Mouse (Mus musculus) limb, embryonic 11.5 days (tissue): Measurements from ENCODE around the gene Ano6. TPM values are rescaled to one million over a fixed set of nuclear protein-coding genes. Genes with fewer than 3 reads are reported as not detected.

Source experiments
- ATAC-seq: fragments of 200-750 bp; cut with Nextera tagmentation; 2 replicates; pipeline ENCODE4 v1.8.0; 2017; ENCODE audit warnings: low read depth; ENCODE audit not compliant: insufficient number of reproducible peaks, low FRiP score, low TSS enrichment
- DNase-seq: peaks from one replicate; pipeline ENCODE4 v3.0.0-alpha.2; 2015; ENCODE audit warnings: low spot score
- H3K27ac ChIP-seq: fragments of 300-500 bp; sonication (generic); replicated peaks from 2 replicates; pipeline ENCODE4 v1.5.1; 2014; ENCODE audit warnings: low read depth, mild to moderate bottlenecking, low read length
- H3K27me3 ChIP-seq: fragments of 300-500 bp; sonication (generic); 2 replicates; pipeline ENCODE4 v1.6.1; 2014; ENCODE audit warnings: mild to moderate bottlenecking, low read length, mixed read lengths; ENCODE audit not compliant: control insufficient read depth, insufficient read depth
- H3K36me3 ChIP-seq: fragments of 300-500 bp; sonication (generic); 2 replicates; pipeline ENCODE4 v1.6.1; 2014; ENCODE audit warnings: mild to moderate bottlenecking, low read length, moderate library complexity, mixed read lengths; ENCODE audit not compliant: control insufficient read depth, insufficient read depth
- H3K4me1 ChIP-seq: fragments of 300-500 bp; sonication (generic); 2 replicates; pipeline ENCODE4 v1.6.1; 2014; ENCODE audit warnings: low read length, mixed read lengths; ENCODE audit not compliant: control insufficient read depth, insufficient read depth
- H3K4me2 ChIP-seq: fragments of 300-500 bp; sonication (generic); 2 replicates; pipeline ENCODE4 v1.6.1; 2014; ENCODE audit warnings: low read depth, mild to moderate bottlenecking, moderate library complexity; ENCODE audit not compliant: severe bottlenecking
- H3K4me3 ChIP-seq: fragments of 300-500 bp; sonication (generic); 2 replicates; pipeline ENCODE4 v1.5.1; 2014; ENCODE audit warnings: low read depth, low read length
- H3K9ac ChIP-seq: fragments of 300-500 bp; sonication (generic); 2 replicates; pipeline ENCODE4 v1.6.1; 2014; ENCODE audit warnings: mild to moderate bottlenecking, low read length
- H3K9me3 ChIP-seq: fragments of 300-500 bp; sonication (generic); 2 replicates; pipeline ENCODE4 v1.6.1; 2016; ENCODE audit warnings: low read length; ENCODE audit not compliant: control insufficient read depth
- WGBS: fragments of 180-500 bp; shearing (Covaris S2); extraction: QIAGEN DNeasy Blood & Tissue Kit; methylation state at CpG from one replicate; pipeline ENCODE4 v1.1.7; 2014; 5-methylcytosine and 5-hydroxymethylcytosine counted together
- polyA plus RNA-seq: library from polyadenylated mRNA; unstranded; fragments of >200 nt; fragmentation: Nextera tagmentation; extraction: Ambion mirVana; gene quantifications from 2 replicates; pipeline ENCODE4 v1.2.1, GENCODE M21; 2014

The Ano6 gene
- polyA plus RNA-seq, 1 experiment from 2014 or later = 41.9 TPM

- Histone ChIP-seq H3K9ac (no peak overlapping the region), H3K4me3 (no peak overlapping the region), H3K4me1 (0 out of 2 replicates have a peak, but pooled peaks cover 2% of the 10 kb centered on the region), H3K4me2 (no peak overlapping the region), H3K36me3 (no peaks in the 10 kb centered on the region), H3K27me3 (no peaks in the 10 kb centered on the region), H3K9me3 (no peaks in the 10 kb centered on the region), H3K27ac (no peak overlapping the region)
- DNase-seq (no peak), ATAC-seq (no peak)
- WGBS = 52% methylated on average over 5 of the region's 5 CpGs
These were observed 190.0 kb downstream of the Ano6 start for GRCm38 (mm10) chr15:95980641-95981040.

GRCm38 (mm10) chr15:95987916-95988315, 197.3 kb downstream of the Ano6 start:
- DNase-seq (no peak), ATAC-seq (no peak)
- H3K36me3 ChIP-seq = no peaks in the 10 kb centered on the region
- H3K9ac ChIP-seq = no peak overlapping the region
- H3K4me1 ChIP-seq = no peaks in the 10 kb centered on the region
- no peak overlapping the region for H3K27ac ChIP-seq
- H3K4me2 ChIP-seq = no peak overlapping the region
- no peak overlapping the region for H3K4me3 ChIP-seq
- no peaks in the 10 kb centered on the region for H3K9me3 ChIP-seq
- WGBS = 96% methylated on average over 3 of the region's 3 CpGs
- H3K27me3 ChIP-seq = no peaks in the 10 kb centered on the region

- H3K9me3 ChIP-seq = no peaks in the 10 kb centered on the region
- no peak overlapping the region for H3K27ac ChIP-seq
- DNase-seq = no peak
- WGBS = 87% methylated on average over 9 of the region's 9 CpGs
- H3K4me2 ChIP-seq = no peak overlapping the region
- no peaks in the 10 kb centered on the region for H3K4me1 ChIP-seq
- no peak overlapping the region for H3K4me3 ChIP-seq
- ATAC-seq = no peak
- no peaks in the 10 kb centered on the region for H3K27me3 ChIP-seq
- no peaks in the 10 kb centered on the region for H3K36me3 ChIP-seq
- H3K9ac ChIP-seq = no peak overlapping the region
These were observed 199.0 kb downstream of the Ano6 start for GRCm38 (mm10) chr15:95989496-95990124.

DNA sequence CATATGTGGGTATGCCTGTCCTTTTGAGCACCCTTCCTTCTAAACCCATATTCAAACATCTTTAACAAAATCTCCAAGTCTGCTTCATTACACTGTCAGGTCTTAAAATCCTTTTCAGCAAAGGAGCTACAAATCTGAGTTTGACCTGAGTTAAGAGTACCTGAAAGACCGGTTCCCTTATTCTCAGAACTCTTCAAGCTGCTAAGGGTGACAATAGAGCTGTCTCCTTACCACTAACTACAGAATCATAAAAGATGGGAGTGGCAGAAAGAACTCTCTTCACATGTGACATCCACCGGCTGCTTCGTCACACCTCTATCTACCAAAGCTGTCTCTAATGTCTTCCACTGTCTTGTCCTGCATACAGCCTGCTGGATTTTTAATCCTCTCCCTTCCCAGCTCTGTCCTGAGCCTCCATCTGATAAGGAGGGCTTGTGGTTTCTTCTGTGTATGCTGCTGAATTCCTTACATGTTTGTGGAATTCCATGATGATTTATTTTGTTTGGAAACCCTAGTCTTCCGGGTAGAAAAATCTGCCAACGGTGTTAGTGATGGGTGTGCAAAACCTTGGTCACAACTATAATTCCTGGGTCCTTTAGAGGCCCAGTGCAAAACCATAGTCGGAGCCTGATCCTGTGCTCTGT, 212.4 kb downstream of the Ano6 start:
- no peak overlapping the region for H3K9ac ChIP-seq
- no peaks in the 10 kb centered on the region for H3K36me3 ChIP-seq
- H3K4me3 ChIP-seq = no peak overlapping the region
- H3K9me3 ChIP-seq = no peaks in the 10 kb centered on the region
- DNase-seq (no peak), ATAC-seq (no peak)
- H3K27me3 ChIP-seq = no peaks in the 10 kb centered on the region
- no peak overlapping the region for H3K4me2 ChIP-seq
- WGBS = 69% methylated on average over 6 of the region's 6 CpGs
- H3K4me1 ChIP-seq = no peaks in the 10 kb centered on the region
- no peak overlapping the region for H3K27ac ChIP-seq

- no peaks in the 10 kb centered on the region for H3K9me3 ChIP-seq
- no peak overlapping the region for H3K4me2 ChIP-seq
- no peaks in the 10 kb centered on the region for H3K36me3 ChIP-seq
- H3K9ac ChIP-seq = no peak overlapping the region
- peak; percentile 28 for DNase-seq
- ATAC-seq = 0 out of 2 replicates have a peak, but pooled peaks have one; percentile 47
- WGBS = 56% methylated on average over 16 of the region's 16 CpGs
- peak overlapping the region; percentile 71; the same call in 1 of the 2 replicates for H3K27ac ChIP-seq
- peaks cover 2% of the 10 kb centered on the region; the same call in 1 of the 2 replicates for H3K4me1 ChIP-seq
- no peak overlapping the region for H3K4me3 ChIP-seq
- no peaks in the 10 kb centered on the region for H3K27me3 ChIP-seq
These were observed 221.2 kb downstream of the Ano6 start for GRCm38 (mm10) chr15:96011640-96012390.

DNA sequence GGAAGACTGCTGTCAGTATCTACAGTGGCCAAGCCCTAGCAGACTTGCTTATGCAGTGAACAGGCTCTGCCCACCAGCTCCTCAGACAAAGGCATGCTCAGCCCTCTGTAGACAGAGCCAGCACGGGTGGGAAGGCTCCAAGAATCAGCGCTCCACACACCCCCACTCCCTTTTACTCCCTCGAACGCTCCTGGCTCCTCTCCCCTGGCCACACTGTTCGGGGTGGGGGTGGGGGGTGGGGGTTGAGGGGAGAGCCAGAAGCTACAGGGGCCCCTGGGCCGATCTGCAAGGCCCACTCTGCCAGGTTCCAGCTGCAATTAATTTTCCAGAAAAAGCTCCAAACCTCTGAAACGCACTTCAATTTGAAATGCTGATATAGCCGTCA, 221.7 kb downstream of the Ano6 start:
- Histone ChIP-seq H3K4me3 (no peak overlapping the region), H3K9ac (no peak overlapping the region)
- peak; percentile 80; the same call in 1 of the 2 replicates for ATAC-seq

GRCm38 (mm10) chr15:96014501-96014900, 223.9 kb downstream of the Ano6 start:
- no peaks in the 10 kb centered on the region for H3K36me3 ChIP-seq
- H3K4me2 ChIP-seq = no peak overlapping the region
- no peak overlapping the region for H3K27ac ChIP-seq
- peaks cover 2% of the 10 kb centered on the region; the same call in 1 of the 2 replicates for H3K4me1 ChIP-seq
- no peak overlapping the region for H3K9ac ChIP-seq
- DNase-seq (no peak), ATAC-seq (no peak)
- H3K4me3 ChIP-seq = no peak overlapping the region
- no peaks in the 10 kb centered on the region for H3K27me3 ChIP-seq
- no peaks in the 10 kb centered on the region for H3K9me3 ChIP-seq
- 92% methylated on average over 4 of the region's 4 CpGs for WGBS

More for the DNA sequence above, 221.7 kb downstream of the Ano6 start:
- no peaks in the 10 kb centered on the region for H3K27me3 ChIP-seq
- peak; percentile 52 for DNase-seq
- no peaks in the 10 kb centered on the region for H3K9me3 ChIP-seq
- WGBS = 22% methylated on average over 8 of the region's 8 CpGs
- no peak overlapping the region for H3K4me2 ChIP-seq
- peaks cover 2% of the 10 kb centered on the region; the same call in 1 of the 2 replicates for H3K4me1 ChIP-seq
- H3K27ac ChIP-seq = peak overlapping the region; percentile 71; the same call in 1 of the 2 replicates
- H3K36me3 ChIP-seq = no peaks in the 10 kb centered on the region

- Histone ChIP-seq H3K4me3 (no peak overlapping the region), H3K27me3 (no peaks in the 10 kb centered on the region), H3K9me3 (no peaks in the 10 kb centered on the region), H3K9ac (no peak overlapping the region), H3K36me3 (no peaks in the 10 kb centered on the region), H3K4me2 (no peak overlapping the region), H3K27ac (no peak overlapping the region), H3K4me1 (no peaks in the 10 kb centered on the region)
- WGBS = 90% methylated on average over 3 of the region's 3 CpGs
- ATAC-seq (no peak), DNase-seq (no peak)
These were observed 229.8 kb downstream of the Ano6 start for GRCm38 (mm10) chr15:96020465-96020864.
